Mouse (Mus musculus): Measurements from ENCODE around the gene Emsy. TPM values are rescaled to one million over a fixed set of nuclear protein-coding genes. Genes with fewer than 3 reads are reported as not detected.

The Emsy gene
- total and polyA plus RNA-seq, 2 experiments from 2014 or later = 26.8 to 52.4 TPM

DNA sequence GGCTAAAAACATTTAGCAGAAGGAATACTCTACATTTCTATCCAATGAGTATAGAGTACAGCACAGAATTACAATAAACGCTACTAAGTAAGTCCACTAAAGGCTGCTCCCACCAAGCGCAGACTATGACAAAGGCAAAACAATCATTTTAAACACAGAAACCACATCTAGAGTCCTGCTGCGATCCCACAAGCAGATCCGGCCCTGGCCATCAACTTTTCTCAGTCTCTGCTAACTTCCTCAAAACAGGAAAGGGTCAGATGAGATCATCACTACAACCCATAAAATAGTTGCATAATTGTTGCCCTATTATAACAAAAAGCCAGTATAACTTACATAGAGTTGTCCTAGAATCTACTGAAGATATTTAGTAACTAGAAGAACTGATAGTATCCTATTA is 54.9 kb downstream of the Emsy start:
- WGBS = 87% methylated on average over 4 of the region's 4 CpGs
- Histone ChIP-seq H3K4me2 (ENCODE audit: low read depth) (no peak overlapping the region), H3K4me3 (ENCODE audit: low read depth, low read length) (no peak overlapping the region), H3K27me3 (ENCODE audit: insufficient read depth, low read length) (no peaks in the 10 kb centered on the region), H3K27ac (ENCODE audit: low read depth, low read length) (no peak overlapping the region), H3K9me3 (ENCODE audit: low read length) (no peaks in the 10 kb centered on the region), H3K4me1 (ENCODE audit: insufficient read depth) (no peaks in the 10 kb centered on the region), H3K36me3 (ENCODE audit: insufficient read depth) (no peaks in the 10 kb centered on the region; the same call in 1 of the 2 replicates), H3K9ac (no peak overlapping the region)
- ATAC-seq = no peak
- DNase-seq = no peak
- no peak for TF ChIP-seq CTCF (IDR thresholded peaks at IDR 0.05; ENCODE audit: low read depth)

DNA sequence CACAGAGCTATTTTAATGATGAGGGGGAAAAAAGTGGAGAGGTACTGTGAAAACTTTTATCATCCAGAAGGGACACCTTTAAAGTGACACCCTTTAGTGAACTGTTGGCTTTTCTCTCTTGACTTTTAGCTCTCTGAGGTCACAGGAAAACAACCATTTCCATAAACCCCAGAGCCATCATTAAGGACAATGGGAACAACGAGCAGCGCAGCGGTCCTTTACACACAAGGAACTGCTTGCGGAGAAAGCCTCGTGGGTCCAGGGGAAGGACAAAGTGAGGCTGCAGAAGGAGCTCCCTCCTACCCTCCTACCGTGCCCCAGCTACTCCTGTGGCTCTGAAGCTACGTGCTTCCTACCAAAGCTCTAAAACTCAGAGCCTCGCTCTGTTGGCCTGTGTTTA is 59.2 kb downstream of the Emsy start:
- no peak for DNase-seq
- no peak overlapping the region for H3K4me3 ChIP-seq (ENCODE audit: low read depth, low read length)
- H3K4me1 ChIP-seq (ENCODE audit: insufficient read depth) = no peaks in the 10 kb centered on the region
- H3K4me2 ChIP-seq (ENCODE audit: low read depth) = no peak overlapping the region
- no peak for TF ChIP-seq CTCF (IDR thresholded peaks at IDR 0.05; ENCODE audit: low read depth)
- H3K36me3 ChIP-seq (ENCODE audit: insufficient read depth) = peaks cover 28% of the 10 kb centered on the region
- 75% methylated on average over 8 of the region's 8 CpGs for whole genome bisulfite sequencing
- no peaks in the 10 kb centered on the region for H3K27me3 ChIP-seq (ENCODE audit: insufficient read depth, low read length)
- H3K9me3 ChIP-seq (ENCODE audit: low read length) = no peaks in the 10 kb centered on the region
- no peak overlapping the region for H3K9ac ChIP-seq
- no peak for ATAC-seq
- no peak overlapping the region for H3K27ac ChIP-seq (ENCODE audit: low read depth, low read length)

DNA sequence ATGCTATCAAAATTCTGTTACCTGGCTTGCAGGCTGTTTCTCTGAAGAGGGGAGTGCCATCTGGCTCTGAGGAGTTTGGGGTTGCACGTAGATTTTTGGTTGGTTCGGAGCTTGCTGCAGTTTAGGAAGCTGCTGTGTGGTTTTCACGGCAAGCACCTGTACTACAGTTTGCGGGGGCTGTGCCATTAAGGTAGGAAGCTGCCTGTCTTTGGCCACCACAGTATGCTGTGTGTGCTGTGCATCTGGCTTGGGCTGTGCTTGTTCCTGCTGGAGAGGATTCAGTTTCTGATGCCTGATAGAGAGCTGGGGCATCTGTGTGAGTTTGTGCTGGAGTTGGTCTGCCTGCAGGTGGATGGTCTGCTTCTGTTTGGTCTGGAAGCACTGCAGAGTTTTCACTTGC is 61.9 kb downstream of the Emsy start:
- H3K27ac ChIP-seq (ENCODE audit: low read depth, low read length) = no peak overlapping the region

DNA sequence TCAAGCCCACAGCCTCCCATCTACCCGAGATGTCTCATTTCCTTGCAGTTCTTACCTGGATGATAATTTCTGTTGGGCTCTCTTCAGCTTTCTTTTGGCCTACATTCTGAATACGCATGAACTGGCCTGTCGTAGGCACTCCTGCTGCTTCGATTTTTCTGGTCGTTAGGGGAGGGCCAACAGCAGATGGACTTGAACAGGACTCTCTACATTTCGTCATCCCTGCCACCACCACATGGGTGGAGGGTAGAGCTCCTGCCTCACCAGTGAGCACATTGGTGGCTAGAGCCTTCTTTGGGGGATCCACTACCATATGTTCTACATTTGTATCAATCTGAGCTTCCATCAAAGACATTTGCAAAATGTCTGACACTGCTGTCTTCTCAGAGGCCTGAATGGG is 63.3 kb downstream of the Emsy start:
- no peak for TF ChIP-seq CTCF (IDR thresholded peaks at IDR 0.05; ENCODE audit: low read depth)
- ATAC-seq (no peak), DNase-seq (no peak)
- 76% methylated on average over 6 of the region's 6 CpGs for WGBS
- no peaks in the 10 kb centered on the region for H3K9me3 ChIP-seq (ENCODE audit: low read length)
- H3K27ac ChIP-seq (ENCODE audit: low read depth, low read length) = no peak overlapping the region
- H3K4me2 ChIP-seq (ENCODE audit: low read depth) = no peak overlapping the region
- H3K27me3 ChIP-seq (ENCODE audit: insufficient read depth, low read length) = no peaks in the 10 kb centered on the region
- H3K4me1 ChIP-seq (ENCODE audit: insufficient read depth) = no peaks in the 10 kb centered on the region
- no peak overlapping the region for H3K4me3 ChIP-seq (ENCODE audit: low read depth, low read length)
- H3K36me3 ChIP-seq (ENCODE audit: insufficient read depth) = peaks cover 40% of the 10 kb centered on the region
- H3K9ac ChIP-seq = no peak overlapping the region

More for the DNA sequence above, 61.9 kb downstream of the Emsy start:
- DNase-seq = no peak
- no peak overlapping the region for H3K4me2 ChIP-seq (ENCODE audit: low read depth)
- no peak overlapping the region for H3K9ac ChIP-seq
- no peaks in the 10 kb centered on the region for H3K9me3 ChIP-seq (ENCODE audit: low read length)
- no peak for ATAC-seq
- H3K27me3 ChIP-seq (ENCODE audit: insufficient read depth, low read length) = no peaks in the 10 kb centered on the region
- peaks cover 38% of the 10 kb centered on the region for H3K36me3 ChIP-seq (ENCODE audit: insufficient read depth)
- WGBS = 94% methylated on average over 4 of the region's 4 CpGs
- TF ChIP-seq CTCF (IDR thresholded peaks at IDR 0.05; ENCODE audit: low read depth) = no peak
- no peaks in the 10 kb centered on the region for H3K4me1 ChIP-seq (ENCODE audit: insufficient read depth)
- no peak overlapping the region for H3K4me3 ChIP-seq (ENCODE audit: low read depth, low read length)

DNA sequence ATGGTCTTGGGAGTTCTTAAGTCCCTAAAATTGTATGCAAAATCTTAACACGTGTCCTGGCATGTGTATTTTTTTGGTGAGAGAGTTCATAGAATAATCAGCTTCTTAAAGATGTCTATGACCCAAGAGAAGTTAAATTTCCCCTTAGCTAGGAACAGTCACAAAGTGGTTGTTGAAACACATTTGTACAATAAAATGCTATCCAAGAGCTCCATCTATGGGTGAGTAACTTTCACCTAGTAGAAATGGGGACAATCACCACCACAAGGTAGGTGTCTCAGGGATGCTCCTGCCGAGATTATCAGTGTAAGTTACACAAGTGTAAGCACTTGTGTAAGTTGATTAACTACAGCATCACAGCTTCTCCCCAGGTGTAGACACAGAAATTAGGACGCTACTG is 67.6 kb downstream of the Emsy start:
- peaks cover 27% of the 10 kb centered on the region for H3K36me3 ChIP-seq (ENCODE audit: insufficient read depth)
- no peak overlapping the region for H3K27ac ChIP-seq (ENCODE audit: low read depth, low read length)
- 79% methylated on average over 3 of the region's 3 CpGs for WGBS
- H3K4me2 ChIP-seq (ENCODE audit: low read depth) = no peak overlapping the region
- DNase-seq (peak; percentile 29), ATAC-seq (no peak)
- H3K9ac ChIP-seq = no peak overlapping the region
- no peaks in the 10 kb centered on the region for H3K9me3 ChIP-seq (ENCODE audit: low read length)
- H3K4me3 ChIP-seq (ENCODE audit: low read depth, low read length) = no peak overlapping the region
- no peaks in the 10 kb centered on the region for H3K27me3 ChIP-seq (ENCODE audit: insufficient read depth, low read length)
- H3K4me1 ChIP-seq (ENCODE audit: insufficient read depth) = no peaks in the 10 kb centered on the region
- peak; percentile 57 for TF ChIP-seq CTCF (IDR thresholded peaks at IDR 0.05; ENCODE audit: low read depth)

DNA sequence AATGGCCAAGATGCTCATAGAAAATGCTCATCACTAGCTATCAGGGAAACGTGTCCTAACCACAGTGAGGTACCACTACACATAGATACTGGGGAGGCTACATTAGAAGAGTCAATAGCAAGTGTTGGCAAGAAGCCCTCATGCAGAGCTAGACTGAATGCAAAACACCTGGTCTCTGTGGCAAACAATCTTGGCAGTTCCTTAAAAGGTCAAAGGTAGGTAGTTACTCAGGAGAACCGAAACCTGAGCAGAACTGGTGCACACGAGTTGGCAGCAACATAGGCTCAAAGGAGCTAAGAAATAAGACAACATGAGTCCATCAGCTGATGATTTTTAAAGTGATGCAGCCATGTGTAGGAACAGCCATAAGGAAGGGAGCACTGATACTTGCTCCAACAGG is 70.3 kb downstream of the Emsy start:
- Histone ChIP-seq H3K4me1 (ENCODE audit: insufficient read depth) (no peaks in the 10 kb centered on the region), H3K4me3 (ENCODE audit: low read depth, low read length) (no peak overlapping the region), H3K4me2 (ENCODE audit: low read depth) (no peak overlapping the region), H3K36me3 (ENCODE audit: insufficient read depth) (peaks cover 17% of the 10 kb centered on the region), H3K27me3 (ENCODE audit: insufficient read depth, low read length) (no peaks in the 10 kb centered on the region), H3K27ac (ENCODE audit: low read depth, low read length) (no peak overlapping the region), H3K9me3 (ENCODE audit: low read length) (no peaks in the 10 kb centered on the region), H3K9ac (no peak overlapping the region)
- 87% methylated on average over 3 of the region's 3 CpGs for WGBS
- TF ChIP-seq CTCF (IDR thresholded peaks at IDR 0.05; ENCODE audit: low read depth) = no peak
- ATAC-seq (no peak), DNase-seq (no peak)

DNA sequence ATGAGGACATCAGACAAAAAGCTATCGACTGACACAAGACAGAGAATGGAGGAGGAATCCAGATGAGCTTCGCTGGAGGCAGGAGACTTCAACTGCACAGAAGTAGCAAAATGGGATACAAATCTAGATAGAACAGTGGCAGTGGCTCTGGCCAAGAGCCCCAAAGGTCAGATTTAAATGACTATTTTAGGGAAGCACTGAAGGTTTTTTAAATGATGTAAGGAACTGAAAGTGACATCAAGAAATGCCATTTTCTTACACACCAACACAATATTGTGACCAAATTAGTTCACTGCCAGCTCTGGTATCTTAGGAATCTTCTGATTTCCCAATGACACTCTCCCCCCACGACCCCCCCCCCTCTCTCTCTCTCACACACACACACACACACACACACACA is 72.0 kb downstream of the Emsy start:
- WGBS = 65% methylated on average over 3 of the region's 3 CpGs
- no peak overlapping the region for H3K4me2 ChIP-seq (ENCODE audit: low read depth)

DNA sequence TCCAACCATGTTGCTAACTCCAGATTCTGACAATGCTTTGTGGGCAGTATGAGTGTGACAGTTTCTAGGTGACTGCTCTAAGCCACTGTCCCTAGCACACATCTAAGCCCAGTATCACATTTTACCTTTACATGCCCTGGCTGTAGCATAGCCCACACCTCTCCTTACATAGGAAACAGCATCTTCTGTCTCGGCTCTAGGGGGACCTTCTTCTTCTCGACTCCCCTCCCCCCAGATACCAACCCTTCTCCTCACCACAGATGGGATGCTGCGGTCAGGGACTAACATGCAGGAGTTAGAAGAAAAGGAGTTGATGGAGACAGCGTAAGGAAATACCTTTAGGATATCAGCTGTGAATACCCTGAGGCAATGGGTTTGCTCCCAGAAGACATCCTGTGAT is 75.3 kb downstream of the Emsy start:
- Histone ChIP-seq H3K36me3 (ENCODE audit: insufficient read depth) (no peaks in the 10 kb centered on the region), H3K9ac (no peak overlapping the region), H3K4me1 (ENCODE audit: insufficient read depth) (no peaks in the 10 kb centered on the region), H3K9me3 (ENCODE audit: low read length) (no peaks in the 10 kb centered on the region), H3K27me3 (ENCODE audit: insufficient read depth, low read length) (no peaks in the 10 kb centered on the region), H3K4me3 (ENCODE audit: low read depth, low read length) (no peak overlapping the region), H3K4me2 (ENCODE audit: low read depth) (no peak overlapping the region), H3K27ac (ENCODE audit: low read depth, low read length) (no peak overlapping the region)
- TF ChIP-seq CTCF (IDR thresholded peaks at IDR 0.05; ENCODE audit: low read depth) = no peak
- DNase-seq = no peak
- no peak for ATAC-seq
- 90% methylated on average over 4 of the region's 4 CpGs for WGBS

More for the DNA sequence above, 72.0 kb downstream of the Emsy start:
- H3K4me1 ChIP-seq (ENCODE audit: insufficient read depth) = no peaks in the 10 kb centered on the region
- no peaks in the 10 kb centered on the region for H3K27me3 ChIP-seq (ENCODE audit: insufficient read depth, low read length)
- no peaks in the 10 kb centered on the region for H3K9me3 ChIP-seq (ENCODE audit: low read length)
- H3K27ac ChIP-seq (ENCODE audit: low read depth, low read length) = no peak overlapping the region
- no peak for DNase-seq
- H3K36me3 ChIP-seq (ENCODE audit: insufficient read depth) = peaks cover 7% of the 10 kb centered on the region; the same call in 1 of the 2 replicates
- ATAC-seq = no peak
- no peak overlapping the region for H3K4me3 ChIP-seq (ENCODE audit: low read depth, low read length)
- TF ChIP-seq CTCF (IDR thresholded peaks at IDR 0.05; ENCODE audit: low read depth) = no peak
- no peak overlapping the region for H3K9ac ChIP-seq

Data from forebrain, postnatal 0 days (tissue).